ENCODE assay signal across 24 mouse cellular contexts in the genomic region with DNA sequence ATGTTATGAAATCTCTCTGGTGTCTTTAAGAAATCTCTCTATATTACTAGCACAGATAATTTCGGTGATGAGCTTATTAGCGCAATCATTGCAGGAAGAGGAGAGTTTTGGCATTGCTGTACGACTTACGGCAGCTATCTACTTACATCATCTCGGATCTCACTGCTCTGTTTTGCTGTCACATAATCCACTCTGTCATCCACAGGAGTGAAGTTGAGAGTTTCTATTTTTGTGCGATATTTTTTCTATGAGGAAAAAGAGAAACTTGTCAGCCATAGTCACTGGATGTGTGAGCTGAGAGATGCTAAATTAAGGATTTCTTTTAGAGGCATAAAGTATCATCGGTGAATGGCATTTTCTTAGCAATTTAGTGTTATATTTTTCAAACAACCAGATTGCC.
"Had no signal": no experiment of that assay in that cellular context is flagged by ENCODE, and none has a peak within 500 bp of the region (broad histone marks: within the 10 kb centered on the region; RNA-seq: fewer than 3 reads in every experiment).

No protein-coding gene starts in this region.

- H3K4me2 ChIP-seq: heart, embryonic 12.5 days; hindbrain, embryonic 12.5 days; hindbrain, embryonic 14.5 days; intestine, embryonic 15.5 days; limb, embryonic 12.5 days; liver, embryonic 11.5 days; liver, embryonic 13.5 days; liver, embryonic 15.5 days had no signal

- H3K27ac ChIP-seq: heart, embryonic 10.5 days; hindbrain, embryonic 10.5 days; hindbrain, embryonic 12.5 days; hindbrain, embryonic 14.5 days; intestine, embryonic 15.5 days; layer of hippocampus, adult 2 months; left cerebral cortex, adult 2 months; limb, embryonic 10.5 days; limb, embryonic 12.5 days; liver, embryonic 13.5 days; liver, embryonic 15.5 days had no signal

- H3K9me3 ChIP-seq: heart, embryonic 10.5 days; heart, embryonic 12.5 days; hindbrain, embryonic 10.5 days; hindbrain, embryonic 12.5 days; intestine, embryonic 15.5 days; limb, embryonic 10.5 days; limb, embryonic 12.5 days; liver, embryonic 13.5 days; liver, embryonic 15.5 days had no signal

- H3K4me1 ChIP-seq: heart, embryonic 10.5 days; hindbrain, embryonic 12.5 days; intestine, embryonic 15.5 days; limb, embryonic 12.5 days; liver, embryonic 13.5 days; liver, embryonic 15.5 days had no signal

- H3K36me3 ChIP-seq: heart, embryonic 10.5 days; heart, embryonic 12.5 days; hindbrain, embryonic 10.5 days; hindbrain, embryonic 12.5 days; intestine, embryonic 15.5 days; limb, embryonic 10.5 days; limb, embryonic 12.5 days; liver, embryonic 13.5 days; liver, embryonic 15.5 days had no signal

- ATAC-seq: inflammation-experienced regulatory T-cells, adult 6 months; intestine, embryonic 15.5 days; intestine, postnatal 0 days had no signal

- DNase-seq: gastrocnemius, postnatal 14 days; gastrocnemius, postnatal 36 days; heart, adult 18-20 months; kidney, adult 18-20 months; kidney, adult 8-10 months; kidney, postnatal 10 days; kidney, postnatal 25 days; kidney, postnatal 4 days; liver; liver, embryonic 13.5 days had no signal

- H3K9ac ChIP-seq: heart, embryonic 12.5 days; hindbrain, embryonic 12.5 days; hindbrain, embryonic 14.5 days; intestine, embryonic 15.5 days; limb, embryonic 12.5 days; liver, embryonic 13.5 days; liver, embryonic 15.5 days had no signal

- H3K4me3 ChIP-seq: heart, embryonic 10.5 days; heart, embryonic 12.5 days; hindbrain, embryonic 10.5 days; hindbrain, embryonic 12.5 days; intestine, embryonic 15.5 days; layer of hippocampus, adult 2 months; left cerebral cortex, adult 2 months; limb, embryonic 10.5 days; limb, embryonic 12.5 days; liver, embryonic 13.5 days; liver, embryonic 15.5 days had no signal

- H3K27me3 ChIP-seq: heart, embryonic 12.5 days; hindbrain, embryonic 12.5 days; intestine, embryonic 15.5 days; limb, embryonic 12.5 days; liver, embryonic 13.5 days; liver, embryonic 15.5 days had no signal
